Mouse (Mus musculus) heart, embryonic 16.5 days (tissue): Measurements from ENCODE around the gene Vps33a. TPM values are rescaled to one million over a fixed set of nuclear protein-coding genes. Genes with fewer than 3 reads are reported as not detected.
"Not testable (repeated sequence)": the region's sequence is repeated elsewhere in the genome, so short reads cannot be mapped to it uniquely, and the experiment has no call there.

ENCODE experiments used
- ATAC-seq: fragments of 200-750 bp; cut with Nextera tagmentation; replicated peaks from 2 replicates; pipeline ENCODE4 v1.8.0; 2017; ENCODE audit warnings: moderate number of reproducible peaks; ENCODE audit not compliant: insufficient read depth, low FRiP score; ENCODE audit errors: extremely low read depth
- H3K27ac ChIP-seq: fragments of 300-500 bp; sonication (generic); 2 replicates; pipeline ENCODE4 v1.5.1; 2014; ENCODE audit warnings: mild to moderate bottlenecking, low read length, control low read depth, moderate library complexity
- H3K27me3 ChIP-seq: fragments of 300-500 bp; sonication (generic); 2 replicates; pipeline ENCODE4 v1.6.1; 2014; ENCODE audit warnings: low read length, mixed read lengths; ENCODE audit not compliant: control insufficient read depth, insufficient read depth
- H3K36me3 ChIP-seq: fragments of 300-500 bp; sonication (generic); 2 replicates; pipeline ENCODE4 v1.6.1; 2014; ENCODE audit not compliant: control insufficient read depth, insufficient read depth
- H3K4me1 ChIP-seq: fragments of 300-500 bp; sonication (generic); 2 replicates; pipeline ENCODE4 v1.6.1; 2014; ENCODE audit warnings: low read length, mixed read lengths; ENCODE audit not compliant: control insufficient read depth, insufficient read depth
- H3K4me2 ChIP-seq: fragments of 300-500 bp; sonication (generic); 2 replicates; pipeline ENCODE4 v1.6.1; 2014; ENCODE audit warnings: low read depth, mild to moderate bottlenecking, control low read depth, low read length
- H3K4me3 ChIP-seq: fragments of 300-500 bp; sonication (generic); 2 replicates; pipeline ENCODE4 v1.5.1; 2014; ENCODE audit warnings: mild to moderate bottlenecking, control low read depth, low read length
- H3K9ac ChIP-seq: fragments of 300-500 bp; sonication (generic); 2 replicates; pipeline ENCODE4 v1.6.1; 2014; ENCODE audit warnings: low read length, control low read depth
- H3K9me3 ChIP-seq: fragments of 300-500 bp; sonication (generic); replicated peaks from 2 replicates; pipeline ENCODE4 v1.6.1; 2016; ENCODE audit warnings: low read length; ENCODE audit not compliant: control insufficient read depth
- WGBS: fragments of 180-500 bp; shearing (Covaris S2); extraction: QIAGEN DNeasy Blood & Tissue Kit; methylation state at CpG from one replicate; pipeline ENCODE4 v1.1.7; 2014; 5-methylcytosine and 5-hydroxymethylcytosine counted together
- polyA plus RNA-seq: library from polyadenylated mRNA; unstranded; fragments of >200 nt; fragmentation: Nextera tagmentation; extraction: Ambion mirVana; gene quantifications from 2 replicates; pipeline ENCODE4 v1.2.1, GENCODE M21; 2015

Gene Vps33a
- polyA plus RNA-seq, 1 experiment from 2014 or later: 26.3 TPM

- H3K36me3 ChIP-seq: peaks cover 13% of the 10 kb centered on the region; the same call in 1 of the 2 replicates
- 84% methylated on average over 9 of the region's 9 CpGs for whole genome bisulfite sequencing
- H3K4me1 ChIP-seq: peaks cover 11% of the 10 kb centered on the region
- no peaks in the 10 kb centered on the region for H3K9me3 ChIP-seq
- H3K27me3 ChIP-seq: no peaks in the 10 kb centered on the region
- ATAC-seq: no peak
- H3K27ac ChIP-seq: no peak overlapping the region
- no peak overlapping the region for H3K9ac ChIP-seq
- H3K4me2 ChIP-seq: no peak overlapping the region
- no peak overlapping the region for H3K4me3 ChIP-seq
Measured at GRCm38 (mm10) chr5:123520666-123521065, 52.2 kb downstream of the Vps33a start.

- Histone ChIP-seq H3K4me3 (no peak overlapping the region), H3K9ac (no peak overlapping the region), H3K27ac (no peak overlapping the region), H3K4me1 (no peaks in the 10 kb centered on the region), H3K36me3 (peaks cover 21% of the 10 kb centered on the region), H3K9me3 (no peaks in the 10 kb centered on the region), H3K27me3 (no peaks in the 10 kb centered on the region), H3K4me2 (no peak overlapping the region)
- ATAC-seq: no peak
- 84% methylated on average over 5 of the region's 5 CpGs for WGBS
Measured at GRCm38 (mm10) chr5:123514871-123515270, 58.0 kb downstream of the Vps33a start.

- peaks cover 6% of the 10 kb centered on the region; the same call in 1 of the 2 replicates for H3K4me1 ChIP-seq
- no peaks in the 10 kb centered on the region for H3K9me3 ChIP-seq
- H3K27ac ChIP-seq: no peak overlapping the region
- no peak for ATAC-seq
- WGBS: 60% methylated on average over 3 of the region's 3 CpGs
- no peak overlapping the region for H3K9ac ChIP-seq
- no peak overlapping the region for H3K4me3 ChIP-seq
- H3K36me3 ChIP-seq: peaks cover 15% of the 10 kb centered on the region
- no peak overlapping the region for H3K4me2 ChIP-seq
- peaks cover 6% of the 10 kb centered on the region for H3K27me3 ChIP-seq
Measured at GRCm38 (mm10) chr5:123512102-123512501, 60.7 kb downstream of the Vps33a start.

GRCm38 (mm10) chr5:123511426-123511825, 61.4 kb downstream of the Vps33a start:
- H3K4me1 ChIP-seq, H3K4me3 ChIP-seq, H3K27ac ChIP-seq, ATAC-seq, H3K9me3 ChIP-seq, H3K9ac ChIP-seq, H3K4me2 ChIP-seq, H3K27me3 ChIP-seq: not testable (repeated sequence)
- WGBS: 83% methylated on average over 3 of the region's 3 CpGs
- peaks cover 14% of the 10 kb centered on the region for H3K36me3 ChIP-seq

GRCm38 (mm10) chr5:123510160-123510559, 62.7 kb downstream of the Vps33a start, which contains the start of gene B3gnt4:
Gene B3gnt4, plus strand, starts transcription at chr5:123510460.
- H3K36me3 ChIP-seq: peaks cover 8% of the 10 kb centered on the region
- ATAC-seq: no peak
- H3K9me3 ChIP-seq: no peaks in the 10 kb centered on the region
- no peak within 1 kb of the TSS for H3K27ac ChIP-seq
- 86% methylated on average over 5 of the region's 5 CpGs for WGBS
- peaks cover 9% of the 10 kb centered on the region for H3K27me3 ChIP-seq
- no peak within 1 kb of the TSS for H3K4me2 ChIP-seq
- H3K4me3 ChIP-seq: no peak within 1 kb of the TSS
- peaks cover 6% of the 10 kb centered on the region; the same call in 1 of the 2 replicates for H3K4me1 ChIP-seq
- no peak within 1 kb of the TSS for H3K9ac ChIP-seq

GRCm38 (mm10) chr5:123508921-123509320, 63.9 kb downstream of the Vps33a start:
- 12% methylated on average over 12 of the region's 12 CpGs for WGBS
- no peak overlapping the region for H3K27ac ChIP-seq

GRCm38 (mm10) chr5:123507936-123508723, 64.7 kb downstream of the Vps33a start:
- H3K36me3 ChIP-seq: peaks cover 8% of the 10 kb centered on the region
- H3K9ac ChIP-seq: peak overlapping the region; percentile 61
- peak; percentile 89 for ATAC-seq
- H3K4me3 ChIP-seq: peak overlapping the region; percentile 67
- peaks cover 9% of the 10 kb centered on the region for H3K27me3 ChIP-seq
- peaks cover 6% of the 10 kb centered on the region; the same call in 1 of the 2 replicates for H3K4me1 ChIP-seq
- WGBS: under 1% methylated on average over 59 of the region's 59 CpGs
- H3K27ac ChIP-seq: no peak overlapping the region
- no peaks in the 10 kb centered on the region for H3K9me3 ChIP-seq
- H3K4me2 ChIP-seq: peak overlapping the region; percentile 93

More at GRCm38 (mm10) chr5:123508921-123509320, 63.9 kb downstream of the Vps33a start:
- H3K9me3 ChIP-seq: no peaks in the 10 kb centered on the region
- H3K4me1 ChIP-seq: peaks cover 6% of the 10 kb centered on the region; the same call in 1 of the 2 replicates
- no peak for ATAC-seq
- peak overlapping the region; percentile 93 for H3K4me2 ChIP-seq
- peak overlapping the region; percentile 67 for H3K4me3 ChIP-seq
- H3K36me3 ChIP-seq: peaks cover 8% of the 10 kb centered on the region
- H3K27me3 ChIP-seq: peaks cover 9% of the 10 kb centered on the region
- H3K9ac ChIP-seq: peak overlapping the region; percentile 61; the same call in 1 of the 2 replicates

GRCm38 (mm10) chr5:123501973-123502372, 70.9 kb downstream of the Vps33a start:
- no peak overlapping the region for H3K4me3 ChIP-seq
- no peak for ATAC-seq
- WGBS: 54% methylated on average over 4 of the region's 4 CpGs
- no peak overlapping the region for H3K4me2 ChIP-seq
- H3K27ac ChIP-seq: no peak overlapping the region
- no peak overlapping the region for H3K9ac ChIP-seq
- no peaks in the 10 kb centered on the region for H3K36me3 ChIP-seq
- no peaks in the 10 kb centered on the region for H3K9me3 ChIP-seq
- H3K4me1 ChIP-seq: peaks cover 12% of the 10 kb centered on the region
- peaks cover 5% of the 10 kb centered on the region for H3K27me3 ChIP-seq

GRCm38 (mm10) chr5:123499717-123500116, 73.1 kb downstream of the Vps33a start:
- no peak overlapping the region for H3K4me2 ChIP-seq
- ATAC-seq: no peak
- H3K4me3 ChIP-seq: no peak overlapping the region
- H3K4me1 ChIP-seq: peaks cover 12% of the 10 kb centered on the region
- no peak overlapping the region for H3K9ac ChIP-seq
- no peak overlapping the region for H3K27ac ChIP-seq
- H3K36me3 ChIP-seq: no peaks in the 10 kb centered on the region
- 40% methylated on average over 4 of the region's 4 CpGs for WGBS
- H3K9me3 ChIP-seq: no peaks in the 10 kb centered on the region
- peaks cover 3% of the 10 kb centered on the region; the same call in 1 of the 2 replicates for H3K27me3 ChIP-seq
